Mouse (Mus musculus) megakaryocyte, embryonic 14.5 days (primary cell): ENCODE data around the gene Frk.

Experiments used
- FLI1 ChIP-seq: IDR thresholded peaks from 2 replicates; pipeline ENCODE4 v1.6.1; 2012; ENCODE audit warnings: low read length, inconsistent platforms, mixed read lengths
- GATA1 ChIP-seq: IDR thresholded peaks from 3 replicates; pipeline ENCODE4 v1.6.1; 2012; ENCODE audit warnings: mixed read lengths, low read length, inconsistent platforms, borderline replicate concordance

- no peak for TF ChIP-seq FLI1
- no peak for TF ChIP-seq GATA1
Measured at GRCm38 (mm10) chr10:34485079-34485478, 1.9 kb downstream of the Frk start.
